Mouse (Mus musculus) spleen, adult 2 months (tissue): ENCODE results near the gene Aff3.

ENCODE experiments used
- CTCF ChIP-seq: fragments of 200-500 bp; IDR thresholded peaks from 2 replicates; pipeline ENCODE4 v1.5.1; 2011; ENCODE audit warnings: mild to moderate bottlenecking, inconsistent platforms; ENCODE audit not compliant: insufficient read depth, insufficient read length, insufficient replicate concordance; ENCODE audit errors: extremely low read depth
- POLR2A ChIP-seq: fragments of 200-500 bp; IDR thresholded peaks from 2 replicates; pipeline ENCODE4 v1.6.1; 2011; ENCODE audit warnings: low read depth, low read length, inconsistent platforms

GRCm38 (mm10) chr1:38419331-38419730 lies 245.4 kb downstream of the Aff3 start:
- TF ChIP-seq CTCF (no peak), POLR2A (no peak)
